Mouse (Mus musculus): Measurements from ENCODE around the gene 1700006A11Rik.
A peak's percentile ranks its signal among the peaks of the same experiment; 100 is the strongest.
"Not testable (repeated sequence)": the region's sequence is repeated elsewhere in the genome, so short reads cannot be mapped to it uniquely, and the experiment has no call there.

Gene 1700006A11Rik

DNA sequence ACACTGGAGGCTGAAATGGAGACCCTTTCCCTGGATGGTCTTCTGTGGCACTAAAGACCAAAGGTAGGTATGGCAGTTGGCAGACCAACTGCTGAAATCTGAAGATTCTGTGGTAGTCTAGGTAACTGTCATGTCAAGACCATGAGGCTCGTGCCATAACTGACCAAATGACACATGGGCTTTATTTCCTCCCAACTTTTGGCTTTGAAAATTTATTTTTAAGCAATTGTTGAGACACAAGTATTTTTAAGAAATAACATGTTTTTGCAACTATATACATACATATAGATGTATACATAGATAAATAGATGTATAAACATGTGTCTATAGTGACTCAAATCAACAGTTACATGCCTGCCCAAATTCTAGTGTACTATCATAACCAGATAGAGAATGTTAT, at the start of gene 1700006A11Rik:
TSS of gene 1700006A11Rik (minus strand) at position 101 of the 400 bp plus-strand sequence.
- DNase-seq (ENCODE audit: low spot score in 2 of 2), result no peak

DNA sequence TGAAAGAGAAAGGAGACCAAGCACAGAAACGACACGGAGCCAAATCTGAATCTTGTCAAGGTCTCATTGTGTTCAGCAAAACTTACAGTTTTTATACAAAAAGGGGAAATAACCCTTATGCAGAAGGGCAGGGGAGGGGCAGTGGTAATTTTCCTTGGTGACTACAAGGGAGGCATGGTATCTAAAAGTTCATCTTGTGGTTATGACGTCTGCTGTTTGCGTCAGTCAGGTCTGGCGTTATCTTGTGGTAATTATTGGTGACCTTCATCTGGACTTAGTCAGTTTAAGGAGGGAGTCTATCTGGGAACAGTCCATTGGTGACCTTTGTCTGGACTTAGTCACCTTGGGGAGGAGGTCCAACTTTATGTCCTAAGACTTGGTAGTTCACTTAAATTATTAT, 48.5 kb upstream of the 1700006A11Rik start:
- DNase-seq (ENCODE audit: low spot score in 2 of 2), result not testable (repeated sequence)

GRCm38 (mm10) chr3:124466102-124466730, 40.4 kb upstream of the 1700006A11Rik start:
- no peak for DNase-seq (ENCODE audit: low spot score in 2 of 2)

GRCm38 (mm10) chr3:124392201-124392600, 33.6 kb downstream of the 1700006A11Rik start:
- no peak for DNase-seq (ENCODE audit: low spot score in 2 of 2)

DNA sequence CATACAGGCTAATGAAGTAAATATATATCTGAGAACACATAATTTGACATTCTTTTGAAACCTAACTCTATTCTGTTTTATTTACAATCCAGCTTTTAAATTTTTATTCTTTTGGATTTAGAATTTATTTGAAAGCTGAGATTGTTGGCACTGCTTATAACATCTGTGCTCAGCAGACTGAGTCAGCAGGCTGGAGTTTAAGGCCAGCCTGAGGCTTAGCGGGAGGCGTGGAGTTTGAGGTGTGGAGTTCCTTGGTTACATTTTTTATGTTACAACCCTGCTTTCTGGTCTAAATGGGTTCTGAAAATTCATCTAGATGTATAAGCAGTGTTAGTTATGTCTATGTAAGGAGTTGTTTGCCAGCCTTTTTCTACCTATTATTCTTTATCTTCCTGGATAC, 35.7 kb downstream of the 1700006A11Rik start:
- no peak for DNase-seq (ENCODE audit: low spot score in 2 of 2)

GRCm38 (mm10) chr3:124389650-124390049, 36.2 kb downstream of the 1700006A11Rik start:
- DNase-seq (ENCODE audit: low spot score in 2 of 2), result no peak

DNA sequence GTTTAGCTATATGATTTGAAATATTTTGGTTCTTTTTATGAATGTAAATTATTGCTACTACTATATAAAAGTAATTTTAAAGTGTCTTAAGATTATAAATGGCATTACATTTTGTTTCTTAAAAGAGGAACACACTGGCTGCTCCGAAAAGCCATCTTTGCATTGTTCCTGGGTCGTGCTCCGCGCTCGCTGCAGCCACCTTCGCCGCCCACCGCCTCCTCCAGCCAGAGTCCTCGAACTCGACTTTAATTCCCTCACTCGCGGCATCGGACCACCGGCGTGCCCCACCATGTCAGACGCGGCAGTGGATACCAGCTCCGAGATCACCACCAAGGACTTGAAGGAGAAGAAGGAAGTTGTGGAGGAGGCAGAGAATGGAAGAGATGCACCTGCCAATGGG, 40.5 kb downstream of the 1700006A11Rik start:
- DNase-seq (ENCODE audit: low spot score in 2 of 2), result not testable (repeated sequence)

GRCm38 (mm10) chr3:124372031-124372430, 53.8 kb downstream of the 1700006A11Rik start:
- DNase-seq (ENCODE audit: low spot score in 2 of 2), result no peak

GRCm38 (mm10) chr3:124357533-124357932, 68.3 kb downstream of the 1700006A11Rik start:
- peak; percentile 35 to 37 for DNase-seq (ENCODE audit: low spot score in 2 of 2)

Data from right cerebral cortex, adult 2 months (tissue).